Mouse (Mus musculus): ENCODE measurements around the gene Agr3. TPM values are rescaled to one million over a fixed set of nuclear protein-coding genes. Genes with fewer than 3 reads are reported as not detected.
A peak's percentile ranks its signal among the peaks of the same experiment; 100 is the strongest.

Agr3 gene
- total RNA-seq, 2 experiments from 2014 or later: not detected

DNA sequence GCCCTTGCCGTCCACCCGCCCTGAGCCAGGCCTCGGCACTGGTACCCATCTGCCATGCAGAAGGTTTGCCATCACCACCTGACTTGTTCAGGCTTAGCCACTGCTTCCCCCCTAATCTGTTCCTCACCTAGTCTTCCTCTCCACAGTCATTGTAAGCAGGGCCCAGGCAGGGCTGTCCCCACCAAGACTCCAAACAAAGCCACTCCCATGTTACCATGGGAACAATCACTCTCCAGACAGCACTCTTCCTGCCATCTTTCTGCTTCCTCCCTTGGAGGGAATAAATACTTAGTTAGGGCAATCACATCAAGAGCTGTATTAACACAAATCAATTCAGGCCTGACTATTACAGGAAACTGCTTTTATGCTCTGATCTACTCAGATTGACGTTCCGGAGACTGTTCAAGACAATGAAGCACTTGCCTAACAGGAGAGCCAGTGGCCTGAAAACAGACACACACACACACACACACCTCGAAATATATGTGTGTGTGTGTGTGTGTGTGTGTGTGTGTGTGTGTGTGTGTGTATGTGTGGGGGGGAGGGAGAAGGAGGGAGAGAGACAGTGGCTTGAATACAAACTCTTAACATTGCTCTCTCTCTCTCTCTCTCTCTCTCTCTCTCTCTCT is 56.4 kb downstream of the Agr3 start:
- DNase-seq (ENCODE audit: low spot score in 2 of 2): no peak

DNA sequence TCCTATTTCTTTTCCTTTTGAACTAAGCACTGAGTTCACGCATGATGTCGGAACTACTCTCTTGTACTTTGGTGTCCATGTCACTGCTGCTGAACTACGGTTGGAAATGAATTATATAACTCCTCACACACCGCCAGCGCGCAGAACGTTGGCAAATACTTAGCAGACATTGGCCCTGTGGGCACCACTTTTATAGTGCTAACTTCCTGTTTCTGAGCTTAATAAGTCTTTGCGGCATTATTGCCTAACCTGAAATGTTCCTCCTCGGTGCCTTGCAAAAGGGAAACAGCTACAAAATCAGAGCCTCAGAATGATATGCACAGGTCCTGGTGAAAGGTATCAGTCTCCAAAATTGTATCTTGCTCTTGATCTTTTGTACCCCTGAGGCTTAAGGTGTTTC is 58.1 kb downstream of the Agr3 start:
- DNase-seq (ENCODE audit: low spot score in 2 of 2): no peak

DNA sequence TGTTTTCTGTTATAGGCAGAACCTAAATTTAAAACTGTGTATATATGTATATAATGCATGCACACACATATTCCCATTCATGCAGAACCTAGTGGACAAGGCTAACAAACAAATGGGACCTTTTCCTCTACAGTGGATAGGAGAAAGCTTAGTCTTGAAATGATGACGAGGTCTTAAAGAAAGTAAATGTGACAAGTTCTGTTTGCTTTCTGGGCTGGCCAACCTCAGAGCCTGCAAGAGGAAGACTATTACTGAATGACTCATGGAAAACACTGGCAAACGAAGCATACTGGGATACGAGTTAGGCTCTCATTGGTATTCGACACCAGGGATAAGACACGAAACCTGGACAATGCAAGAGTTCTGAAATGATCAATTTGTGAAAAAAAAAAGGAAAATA is 59.3 kb downstream of the Agr3 start:
- no peak for DNase-seq (ENCODE audit: low spot score in 2 of 2)

GRCm38 (mm10) chr12:35992711-35993110 is 67.3 kb downstream of the Agr3 start, which contains the start of gene Agr2:
Gene Agr2 (plus strand): TSS chr12:35992907.
- DNase-seq (ENCODE audit: low spot score in 2 of 2): no peak

DNA sequence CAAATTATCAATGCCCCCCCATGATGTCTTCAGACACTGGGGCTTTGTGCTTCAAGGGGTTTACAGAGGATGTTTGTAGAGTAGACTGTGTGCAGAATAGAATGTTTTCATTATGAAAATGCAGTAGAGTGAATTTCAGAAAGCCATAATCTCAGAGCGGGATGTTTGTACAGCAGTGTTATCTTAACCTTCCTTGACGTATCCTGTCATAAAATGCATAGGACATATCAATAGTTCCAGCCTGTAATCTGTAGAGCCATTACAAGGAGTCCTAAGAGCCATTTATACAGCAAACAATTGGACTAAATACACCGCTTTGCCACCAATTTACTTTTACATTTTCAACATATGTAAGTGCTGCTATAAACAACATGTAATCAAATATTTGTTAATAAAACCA is 68.2 kb downstream of the Agr3 start:
- no peak for DNase-seq (ENCODE audit: low spot score in 2 of 2)

- no peak for DNase-seq (ENCODE audit: low spot score in 2 of 2)
Observed at GRCm38 (mm10) chr12:35994098-35994497, 68.7 kb downstream of the Agr3 start.

- peak in 1 of 2 experiments; percentile 12 for DNase-seq (ENCODE audit: low spot score in 2 of 2)
Observed at GRCm38 (mm10) chr12:35995799-35996198, 70.4 kb downstream of the Agr3 start.

Other genes starting within 250 kb of the Agr3 start
- gene Agr2, start 67.3 kb downstream of the Agr3 start, total RNA-seq (2021): not detected
- 10 to 100 TPM in 1 of 2 experiments, 1 to 10 TPM in 1; 9.6 to 15.6 TPM for gene Tspan13, start 116.9 kb downstream of the Agr3 start, total RNA-seq (2021)
- 10 to 100 TPM; 20.7 to 28.0 TPM for gene Ankmy2, start 231.5 kb downstream of the Agr3 start, total RNA-seq (2021)
- 10 to 100 TPM; 19.1 to 20.3 TPM for gene Bzw2, start 232.5 kb downstream of the Agr3 start, total RNA-seq (2021)

All from adrenal gland, adult 18-20 months (tissue).